Mouse (Mus musculus) thymus, adult 2 months (tissue): ENCODE data around the gene Madcam1. TPM values are rescaled to one million over a fixed set of nuclear protein-coding genes. Genes with fewer than 3 reads are reported as not detected.

ENCODE experiments used
- DNase-seq: peaks from one replicate; pipeline ENCODE4 v3.0.0; 2021
- H3K27ac ChIP-seq: fragments of 200-500 bp; 2 replicates; pipeline ENCODE4 v1.5.1; 2012; ENCODE audit warnings: low read length, control low read depth; ENCODE audit not compliant: control insufficient read depth, insufficient read depth
- H3K27me3 ChIP-seq: fragments of 200-500 bp; 2 replicates; pipeline ENCODE4 v1.6.1; 2012; ENCODE audit warnings: mild to moderate bottlenecking, low read length, moderate library complexity, mixed read lengths; ENCODE audit not compliant: control insufficient read depth, insufficient read depth
- H3K36me3 ChIP-seq: fragments of 200-500 bp; 2 replicates; pipeline ENCODE4 v1.6.1; 2012; ENCODE audit warnings: mild to moderate bottlenecking, low read length, moderate library complexity; ENCODE audit not compliant: control insufficient read depth, insufficient read depth
- H3K4me1 ChIP-seq: fragments of 200-500 bp; replicated peaks from 2 replicates; pipeline ENCODE4 v1.6.1; 2012; ENCODE audit warnings: low read length; ENCODE audit not compliant: control insufficient read depth, insufficient read depth
- H3K4me3 ChIP-seq: fragments of 200-500 bp; 2 replicates; pipeline ENCODE4 v1.5.1; 2012; ENCODE audit warnings: mild to moderate bottlenecking, low read length, control low read depth, moderate library complexity; ENCODE audit not compliant: control insufficient read depth, insufficient read depth
- CTCF ChIP-seq: fragments of 200-500 bp; IDR thresholded peaks from 2 replicates; pipeline ENCODE4 v1.5.1; 2012; ENCODE audit warnings: mild to moderate bottlenecking, control low read depth, low read length, moderate library complexity, borderline replicate concordance; ENCODE audit not compliant: control insufficient read depth, poor library complexity, insufficient read depth; ENCODE audit errors: extremely low read depth
- POLR2A ChIP-seq: fragments of 200-500 bp; IDR thresholded peaks from 2 replicates; pipeline ENCODE4 v1.6.1; 2012; ENCODE audit warnings: mild to moderate bottlenecking, low read length, control low read depth, moderate library complexity; ENCODE audit not compliant: control insufficient read depth, poor library complexity, insufficient read depth; ENCODE audit errors: extremely low read depth
- WGBS: fragments of 180-500 bp; shearing (Covaris S2); methylation state at CpG from one replicate; pipeline ENCODE4 v1.1.7; 2018; 5-methylcytosine and 5-hydroxymethylcytosine counted together
- polyA plus RNA-seq: library from polyadenylated mRNA; depleted of rRNA; stranded (reverse); fragments of >200 nt; gene quantifications from 2 replicates; pipeline ENCODE4 v1.2.3, GENCODE M21; 2012

Madcam1 gene
- polyA plus RNA-seq, 1 experiment, result 4.0 TPM

- Histone ChIP-seq H3K4me3 (no peak overlapping the region), H3K27ac (no peak overlapping the region), H3K36me3 (peaks cover 38% of the 10 kb centered on the region), H3K4me1 (0 out of 2 replicates have a peak, but pooled peaks cover 1% of the 10 kb centered on the region), H3K27me3 (no peaks in the 10 kb centered on the region)
- DNase-seq, result no peak
- TF ChIP-seq POLR2A (no peak), CTCF (no peak)
- 86% methylated on average over 3 of the region's 3 CpGs for WGBS
Observed at GRCm38 (mm10) chr10:79689178-79689577, 24.8 kb downstream of the Madcam1 start.

- no peak overlapping the region for H3K4me3 ChIP-seq
- H3K27ac ChIP-seq, result no peak overlapping the region
- no peak for TF ChIP-seq POLR2A
- no peak for TF ChIP-seq CTCF
- no peaks in the 10 kb centered on the region for H3K27me3 ChIP-seq
- DNase-seq, result no peak
- H3K36me3 ChIP-seq, result peaks cover 22% of the 10 kb centered on the region
- H3K4me1 ChIP-seq, result 0 out of 2 replicates have a peak, but pooled peaks cover 4% of the 10 kb centered on the region
- 91% methylated on average over 2 of the region's 2 CpGs for WGBS
Observed at GRCm38 (mm10) chr10:79691986-79692548, 27.7 kb downstream of the Madcam1 start.

- 89% methylated on average over 12 of the region's 12 CpGs for WGBS
- no peak overlapping the region for H3K4me3 ChIP-seq
- H3K27ac ChIP-seq, result no peak overlapping the region
- TF ChIP-seq CTCF (no peak), POLR2A (no peak)
- peaks cover 5% of the 10 kb centered on the region for H3K36me3 ChIP-seq
- no peaks in the 10 kb centered on the region for H3K27me3 ChIP-seq
- H3K4me1 ChIP-seq, result 0 out of 2 replicates have a peak, but pooled peaks cover 4% of the 10 kb centered on the region
- DNase-seq, result no peak
Observed at GRCm38 (mm10) chr10:79693580-79694378, 29.4 kb downstream of the Madcam1 start.

- no peak for DNase-seq
- WGBS, result 93% methylated on average over 6 of the region's 6 CpGs
- Histone ChIP-seq H3K36me3 (no peaks in the 10 kb centered on the region; the same call in 1 of the 2 replicates), H3K4me1 (0 out of 2 replicates have a peak, but pooled peaks cover 4% of the 10 kb centered on the region), H3K27me3 (no peaks in the 10 kb centered on the region), H3K4me3 (no peak overlapping the region), H3K27ac (no peak overlapping the region)
- no peak for TF ChIP-seq CTCF
Observed at GRCm38 (mm10) chr10:79694379-79694655, 30.0 kb downstream of the Madcam1 start.

GRCm38 (mm10) chr10:79695231-79696128 is 31.1 kb downstream of the Madcam1 start:
- peak; percentile 73 for DNase-seq
- Histone ChIP-seq H3K36me3 (no peaks in the 10 kb centered on the region), H3K4me1 (0 out of 2 replicates have a peak, but pooled peaks cover 4% of the 10 kb centered on the region), H3K27ac (no peak overlapping the region), H3K27me3 (no peaks in the 10 kb centered on the region), H3K4me3 (no peak overlapping the region)
- TF ChIP-seq CTCF (peak; percentile 84; the same call in 1 of the 2 replicates), POLR2A (no peak)
- 68% methylated on average over 13 of the region's 13 CpGs for WGBS

GRCm38 (mm10) chr10:79696129-79696651 is 31.8 kb downstream of the Madcam1 start:
- Histone ChIP-seq H3K27ac (no peak overlapping the region), H3K36me3 (no peaks in the 10 kb centered on the region), H3K4me1 (0 out of 2 replicates have a peak, but pooled peaks cover 4% of the 10 kb centered on the region), H3K4me3 (no peak overlapping the region), H3K27me3 (no peaks in the 10 kb centered on the region)
- TF ChIP-seq POLR2A, result no peak
- no peak for DNase-seq
- 88% methylated on average over 9 of the region's 9 CpGs for WGBS
